Mouse (Mus musculus): ENCODE measurements around the gene Setd2.

The Setd2 gene

DNA sequence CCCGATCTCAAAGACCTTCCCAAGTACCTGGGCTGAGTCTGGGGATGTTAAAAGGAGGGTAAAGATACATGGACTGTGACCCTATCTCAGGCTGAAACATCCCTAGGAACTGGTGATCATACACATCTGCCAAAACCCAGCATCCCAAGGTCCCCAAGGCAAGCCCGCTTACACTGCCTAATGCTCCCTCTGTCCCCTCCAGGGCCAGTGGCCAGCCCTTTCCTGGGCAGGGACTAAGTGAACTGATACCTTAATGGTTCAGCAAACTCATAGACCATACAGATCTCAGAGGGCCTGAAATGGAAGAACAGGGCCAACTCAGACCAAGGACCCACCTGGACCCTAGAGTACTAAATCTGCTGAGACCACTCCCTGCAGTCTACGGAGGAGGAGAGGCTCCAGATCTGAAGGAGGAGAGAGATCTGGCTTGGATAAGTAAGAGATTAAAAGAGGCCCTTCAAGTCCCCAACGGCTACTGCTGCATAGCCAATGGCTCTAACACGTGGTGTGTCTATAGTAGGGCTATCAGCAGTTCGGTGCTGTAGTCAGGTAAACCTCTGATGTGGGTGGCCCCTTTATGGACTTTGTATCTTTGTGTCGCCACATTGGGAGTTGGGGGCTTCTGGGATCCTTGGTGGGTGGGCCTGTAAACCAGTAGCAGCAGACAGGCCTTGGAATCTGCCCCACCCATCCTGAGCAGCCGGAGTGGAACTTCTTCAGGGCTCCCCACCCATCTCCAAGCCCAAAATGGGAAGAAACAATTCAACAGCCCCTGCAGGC lies 91.2 kb downstream of the Setd2 start:
- DNase-seq (ENCODE audit: low spot score in 2 of 2), result no peak

DNA sequence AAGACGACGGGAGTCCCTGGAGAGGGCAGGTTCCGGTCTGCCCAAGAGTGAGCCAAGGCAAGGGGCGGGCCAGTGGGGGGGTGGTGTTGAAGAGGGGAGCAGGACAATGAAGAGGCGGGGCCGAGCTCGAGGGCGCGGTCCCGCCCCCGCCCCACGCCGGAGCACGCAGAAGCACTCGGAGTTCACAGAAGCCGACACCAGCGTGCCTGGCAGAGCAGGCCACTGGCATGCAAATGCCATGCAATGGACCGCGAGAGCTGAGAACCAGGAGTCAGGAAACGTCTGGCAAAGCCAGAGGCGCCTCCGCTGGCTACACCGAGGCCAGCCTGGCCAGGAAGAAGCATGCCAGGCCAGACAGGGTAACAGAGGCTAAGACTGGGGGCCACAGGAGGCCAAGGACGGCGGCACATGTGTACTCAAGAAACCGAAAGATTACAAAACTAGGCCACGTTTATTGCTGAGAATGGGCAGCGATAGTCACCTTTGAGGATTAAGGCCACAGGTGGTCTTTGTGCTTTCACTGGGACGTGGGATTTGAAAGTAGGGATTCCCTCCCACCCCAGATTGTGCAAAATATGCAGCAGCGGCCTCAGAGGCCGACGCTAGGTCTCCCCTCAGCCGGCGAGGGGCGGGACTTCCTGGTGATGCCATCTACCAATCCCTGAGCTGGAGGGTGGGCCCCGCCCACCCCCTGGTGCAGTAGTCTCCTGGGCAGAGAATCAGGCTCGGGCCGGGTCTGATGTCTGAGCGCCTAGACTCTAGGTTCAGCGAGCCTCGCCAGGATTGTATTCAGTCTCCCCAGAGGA lies 92.2 kb downstream of the Setd2 start, which contains the start of gene Nradd:
TSS of gene Nradd (minus strand) at position 92 of the 806 bp plus-strand sequence.
- DNase-seq (ENCODE audit: low spot score in 2 of 2), result no peak

GRCm38 (mm10) chr9:110625350-110625908 lies 93.0 kb downstream of the Setd2 start:
- no peak for DNase-seq (ENCODE audit: low spot score in 2 of 2)

DNA sequence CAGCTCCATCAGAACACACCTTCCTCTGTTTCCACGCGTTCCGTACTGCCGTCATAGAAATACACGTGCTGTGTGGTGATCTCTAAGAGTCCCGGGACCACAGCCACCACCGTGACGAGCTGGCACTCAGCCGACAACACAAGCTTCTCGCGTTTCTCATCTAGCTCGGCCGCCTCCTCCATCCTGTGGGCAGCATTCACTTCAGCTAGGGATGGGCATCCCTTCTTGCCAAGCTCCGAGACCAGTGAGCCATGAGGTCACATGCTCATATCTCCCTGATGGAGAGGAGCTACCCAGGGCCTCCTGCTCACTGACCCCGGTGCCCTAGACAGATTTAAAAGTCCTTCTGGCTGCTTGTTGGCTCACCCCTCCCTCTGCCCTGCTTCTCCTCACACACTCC lies 97.8 kb downstream of the Setd2 start:
- no peak for DNase-seq (ENCODE audit: low spot score in 2 of 2)

DNA sequence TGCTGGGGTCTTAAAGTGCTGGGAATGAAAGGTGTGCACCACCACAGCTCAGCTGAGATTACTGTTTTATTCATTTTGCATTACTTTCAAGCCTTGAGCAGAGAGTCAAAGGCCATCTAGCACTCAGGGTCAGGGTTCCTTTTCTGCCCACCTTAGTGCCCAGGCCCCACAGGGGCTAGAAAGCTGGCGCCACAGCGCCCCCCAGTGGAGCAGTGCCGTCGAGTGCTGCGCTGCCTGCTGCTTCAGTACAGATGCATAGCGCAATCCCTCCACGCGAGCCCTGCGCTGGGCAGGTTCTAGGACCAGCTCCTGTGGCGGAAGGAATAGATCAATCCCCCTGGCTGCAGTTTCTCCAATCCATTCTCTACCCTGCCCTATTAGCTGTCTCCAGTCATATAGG lies 98.8 kb downstream of the Setd2 start:
- DNase-seq (ENCODE audit: low spot score in 2 of 2), result peak in 1 of 2 experiments; percentile 59

DNA sequence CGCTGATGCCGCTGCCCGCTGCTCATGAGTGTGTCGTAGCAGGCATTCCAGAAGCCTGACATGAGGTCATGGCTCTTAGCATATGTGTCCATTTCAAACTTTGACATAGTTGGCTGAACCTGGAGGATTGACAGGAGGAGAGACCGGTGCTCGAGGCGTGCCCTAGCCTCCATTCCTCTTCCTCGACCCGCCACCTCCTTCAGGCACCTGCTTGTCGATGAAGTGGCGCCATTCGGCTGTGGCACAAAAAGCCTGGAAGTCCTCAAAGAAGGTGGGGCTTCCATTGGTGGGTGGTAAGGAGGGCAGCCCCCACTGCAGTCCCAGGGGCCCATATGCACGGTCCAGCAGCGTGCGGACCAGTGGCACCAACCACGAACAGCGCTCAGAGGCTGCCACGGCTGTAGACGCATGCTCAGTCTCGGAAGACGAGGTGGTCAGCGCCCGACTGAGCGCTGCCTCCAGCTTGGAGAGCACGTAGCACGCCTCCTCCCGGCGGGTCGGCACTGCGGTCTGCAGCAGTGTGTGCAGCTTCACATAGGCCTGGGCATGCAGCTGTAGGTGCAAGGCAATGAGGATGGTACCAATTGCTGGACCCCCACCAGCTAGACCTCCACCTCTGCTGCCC lies 99.4 kb downstream of the Setd2 start:
- no peak for DNase-seq (ENCODE audit: low spot score in 2 of 2)

- no peak for DNase-seq (ENCODE audit: low spot score in 2 of 2)
Measured at GRCm38 (mm10) chr9:110632671-110633070, 100.3 kb downstream of the Setd2 start.

- DNase-seq (ENCODE audit: low spot score in 2 of 2), result no peak
Measured at GRCm38 (mm10) chr9:110633882-110634281, 101.5 kb downstream of the Setd2 start.

GRCm38 (mm10) chr9:110635225-110635624 lies 102.8 kb downstream of the Setd2 start:
- peak; percentile 78 to 97 for DNase-seq (ENCODE audit: low spot score in 2 of 2)

- no peak for DNase-seq (ENCODE audit: low spot score in 2 of 2)
Measured at GRCm38 (mm10) chr9:110638611-110639021, 106.2 kb downstream of the Setd2 start.

GRCm38 (mm10) chr9:110641006-110641405 lies 108.6 kb downstream of the Setd2 start:
- no peak for DNase-seq (ENCODE audit: low spot score in 2 of 2)

GRCm38 (mm10) chr9:110642812-110643524 lies 110.6 kb downstream of the Setd2 start:
- DNase-seq (ENCODE audit: low spot score in 2 of 2), result no peak

DNA sequence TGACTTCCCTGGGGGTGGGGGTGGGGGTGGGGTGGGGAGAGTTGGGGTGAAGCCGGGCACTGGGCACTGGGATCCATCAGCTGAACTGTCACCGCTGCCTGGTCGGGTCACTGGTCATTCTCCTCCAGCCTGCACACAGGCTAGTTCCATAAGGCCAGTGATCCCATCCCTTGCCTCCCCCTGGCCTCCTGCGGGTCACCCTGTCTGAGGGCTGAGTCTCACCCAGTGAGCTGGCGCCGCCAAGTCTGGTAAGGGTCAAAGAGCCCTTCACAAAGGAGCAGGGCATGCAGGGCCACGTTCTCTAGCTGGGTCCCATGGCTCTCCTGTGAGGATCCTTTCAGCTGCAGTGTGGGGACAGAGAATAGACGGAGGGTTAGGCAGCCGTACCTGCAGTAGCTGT lies 111.4 kb downstream of the Setd2 start:
- no peak for DNase-seq (ENCODE audit: low spot score in 2 of 2)

DNA sequence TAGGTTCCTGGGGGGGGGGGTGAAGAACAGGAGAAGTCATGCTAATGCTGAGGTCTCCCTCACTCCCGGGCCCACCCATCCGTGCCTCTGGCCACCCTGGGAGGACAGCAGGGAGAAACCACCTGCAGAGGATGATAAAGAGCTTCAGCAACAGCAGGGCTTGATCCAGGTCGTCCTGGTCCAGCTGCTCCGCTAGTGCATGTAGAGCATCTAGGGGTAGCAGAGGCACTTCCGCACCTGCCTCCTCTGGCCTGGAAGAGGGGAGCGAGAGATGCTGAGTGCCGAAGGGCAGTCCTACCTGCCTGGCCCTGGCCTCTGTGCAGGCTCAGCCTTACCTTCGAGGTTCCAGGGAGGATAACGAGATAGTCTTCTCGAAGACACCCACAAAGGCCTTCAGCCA lies 111.9 kb downstream of the Setd2 start:
- no peak for DNase-seq (ENCODE audit: low spot score in 2 of 2)

- peak; percentile 83 to 87 for DNase-seq (ENCODE audit: low spot score in 2 of 2)
Measured at GRCm38 (mm10) chr9:110645219-110645618, 112.8 kb downstream of the Setd2 start.

GRCm38 (mm10) chr9:110649775-110650174 lies 117.4 kb downstream of the Setd2 start:
- DNase-seq (ENCODE audit: low spot score in 2 of 2), result no peak

- DNase-seq (ENCODE audit: low spot score in 2 of 2), result peak; percentile 49 to 51
Measured at GRCm38 (mm10) chr9:110651931-110652722, 119.7 kb downstream of the Setd2 start.

- no peak for DNase-seq (ENCODE audit: low spot score in 2 of 2)
Measured at GRCm38 (mm10) chr9:110652963-110653654, 120.7 kb downstream of the Setd2 start.

- DNase-seq (ENCODE audit: low spot score in 2 of 2), result peak; percentile 59 to 69
Measured at GRCm38 (mm10) chr9:110653655-110654461, 121.5 kb downstream of the Setd2 start, which contains the start of gene Nbeal2. Nbeal2 (minus strand) TSS chr9:110654161.
